Mouse (Mus musculus) forebrain, embryonic 14.5 days (tissue): ENCODE measurements around the gene Zc3h14. TPM values are rescaled to one million over a fixed set of nuclear protein-coding genes. Genes with fewer than 3 reads are reported as not detected.

Source experiments
- ATAC-seq: fragments of 200-750 bp; cut with Nextera tagmentation; 2 replicates; pipeline ENCODE4 v1.8.0; 2017; ENCODE audit warnings: mild to moderate bottlenecking, moderate library complexity
- DNase-seq: peaks from one replicate; pipeline ENCODE4 v3.0.0-alpha.2; 2015; ENCODE audit warnings: low spot score
- H3K27ac ChIP-seq: fragments of 300-500 bp; sonication (generic); 2 replicates; pipeline ENCODE4 v1.5.1; 2014; ENCODE audit warnings: low read depth, mild to moderate bottlenecking, control low read depth, low read length, moderate library complexity
- H3K27me3 ChIP-seq: fragments of 300-500 bp; sonication (generic); replicated peaks from 2 replicates; pipeline ENCODE4 v1.6.1; 2014; ENCODE audit warnings: low read length, control low read depth, mixed read lengths; ENCODE audit not compliant: control insufficient read depth, insufficient read depth
- H3K36me3 ChIP-seq: fragments of 300-500 bp; sonication (generic); 2 replicates; pipeline ENCODE4 v1.6.1; 2014; ENCODE audit warnings: low read length, control low read depth; ENCODE audit not compliant: control insufficient read depth, insufficient read depth
- H3K4me1 ChIP-seq: fragments of 300-500 bp; sonication (generic); 2 replicates; pipeline ENCODE4 v1.6.1; 2014; ENCODE audit warnings: antibody characterized with exemption, low read length, control low read depth; ENCODE audit not compliant: control insufficient read depth, insufficient read depth
- H3K4me2 ChIP-seq: fragments of 300-500 bp; sonication (generic); 2 replicates; pipeline ENCODE4 v1.6.1; 2014; ENCODE audit warnings: mild to moderate bottlenecking, control low read depth, low read length
- H3K4me3 ChIP-seq: fragments of 300-500 bp; sonication (generic); 2 replicates; pipeline ENCODE4 v1.5.1; 2014; ENCODE audit warnings: low read depth, low read length, control low read depth
- H3K9ac ChIP-seq: fragments of 300-500 bp; sonication (generic); 2 replicates; pipeline ENCODE4 v1.6.1; 2014; ENCODE audit warnings: mild to moderate bottlenecking, low read length, control low read depth, moderate library complexity
- H3K9me3 ChIP-seq: fragments of 300-500 bp; sonication (generic); replicated peaks from 2 replicates; pipeline ENCODE4 v1.6.1; 2016; ENCODE audit warnings: low read length, control low read depth, mixed read lengths; ENCODE audit not compliant: control insufficient read depth
- WGBS: fragments of 180-500 bp; shearing (Covaris S2); extraction: QIAGEN DNeasy Blood & Tissue Kit; methylation state at CpG from one replicate; pipeline ENCODE4 v1.1.7; 2014; 5-methylcytosine and 5-hydroxymethylcytosine counted together
- polyA plus RNA-seq: library from polyadenylated mRNA; unstranded; fragments of >200 nt; fragmentation: Nextera tagmentation; extraction: Ambion mirVana; gene quantifications from 2 replicates; pipeline ENCODE4 v1.2.1, GENCODE M21; 2014

Gene Zc3h14
- 126 and 131 TPM in 2 replicates for polyA plus RNA-seq

DNA sequence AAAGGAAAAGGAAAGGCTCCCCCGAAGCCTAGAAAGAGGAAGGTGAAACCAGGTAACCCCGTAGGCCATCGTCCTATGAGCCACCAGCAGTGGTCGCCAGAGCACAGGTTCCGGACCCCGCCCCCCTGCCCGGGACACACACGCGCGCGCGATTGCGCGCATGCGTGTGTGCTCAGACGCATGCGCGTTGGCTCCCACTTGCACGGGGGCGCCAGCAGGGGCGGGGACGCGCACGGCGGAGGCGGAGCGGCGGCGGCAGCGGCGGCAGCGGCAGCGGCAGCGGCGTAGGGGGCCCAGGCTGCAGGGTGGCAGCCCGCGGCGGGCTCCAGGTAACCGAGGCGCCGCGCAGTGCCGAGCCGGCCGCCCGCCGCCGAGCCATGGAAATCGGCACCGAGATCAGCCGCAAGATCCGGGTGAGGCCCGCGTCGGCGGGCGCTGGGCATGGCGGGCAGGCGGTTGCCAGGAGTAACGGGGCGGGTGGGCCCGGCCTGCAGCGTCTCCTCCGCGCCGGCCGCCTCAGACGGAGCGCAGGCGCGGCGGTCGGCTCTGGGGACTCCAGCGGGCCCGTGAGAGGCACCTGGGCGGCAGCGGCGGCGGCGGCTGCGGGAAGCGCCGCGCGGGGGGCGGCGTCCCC lies at the start of gene Zc3h14:
Zc3h14 (plus strand) TSS at position 219 of the 634 bp plus-strand sequence.
- Histone ChIP-seq H3K27me3 (no peaks in the 10 kb centered on the region), H3K4me3 (peak within 1 kb of the TSS; percentile 91), H3K27ac (peak within 1 kb of the TSS; percentile 90), H3K9me3 (no peaks in the 10 kb centered on the region), H3K4me2 (peak within 1 kb of the TSS; percentile 84), H3K36me3 (0 out of 2 replicates have a peak, but pooled peaks cover 6% of the 10 kb centered on the region), H3K9ac (peak within 1 kb of the TSS; percentile 94), H3K4me1 (peaks cover 14% of the 10 kb centered on the region)
- DNase-seq (peak; percentile 96), ATAC-seq (peak; percentile 93)
- WGBS = 0% methylated on average over 70 of the region's 87 CpGs

DNA sequence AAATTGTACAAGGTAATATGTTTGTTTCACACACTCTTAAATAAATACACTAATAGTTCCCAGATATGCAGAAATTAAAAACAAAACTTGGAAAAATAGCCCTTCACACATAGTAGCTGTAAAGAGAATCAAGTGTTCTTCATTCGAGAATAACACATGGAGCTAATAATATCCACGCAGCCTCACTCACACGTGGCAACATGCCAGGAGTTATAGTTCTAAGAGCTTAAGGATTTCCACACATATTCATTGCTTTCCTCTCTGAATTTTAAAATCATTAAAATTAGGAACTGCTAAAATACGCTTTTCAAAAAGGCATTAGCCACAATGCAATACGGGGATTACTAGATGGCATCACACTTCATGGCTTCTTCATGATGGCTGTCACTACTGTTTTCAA lies 49.6 kb upstream of the Zc3h14 start:
- no peak overlapping the region for H3K4me3 ChIP-seq
- no peak overlapping the region for H3K4me2 ChIP-seq
- 82% methylated on average over 5 of the region's 5 CpGs for WGBS
- H3K36me3 ChIP-seq = peaks cover 14% of the 10 kb centered on the region; the same call in 1 of the 2 replicates
- no peak overlapping the region for H3K9ac ChIP-seq
- no peaks in the 10 kb centered on the region for H3K9me3 ChIP-seq
- H3K4me1 ChIP-seq = no peaks in the 10 kb centered on the region
- DNase-seq = peak; percentile 51
- no peaks in the 10 kb centered on the region for H3K27me3 ChIP-seq
- H3K27ac ChIP-seq = no peak overlapping the region
- ATAC-seq = no peak

DNA sequence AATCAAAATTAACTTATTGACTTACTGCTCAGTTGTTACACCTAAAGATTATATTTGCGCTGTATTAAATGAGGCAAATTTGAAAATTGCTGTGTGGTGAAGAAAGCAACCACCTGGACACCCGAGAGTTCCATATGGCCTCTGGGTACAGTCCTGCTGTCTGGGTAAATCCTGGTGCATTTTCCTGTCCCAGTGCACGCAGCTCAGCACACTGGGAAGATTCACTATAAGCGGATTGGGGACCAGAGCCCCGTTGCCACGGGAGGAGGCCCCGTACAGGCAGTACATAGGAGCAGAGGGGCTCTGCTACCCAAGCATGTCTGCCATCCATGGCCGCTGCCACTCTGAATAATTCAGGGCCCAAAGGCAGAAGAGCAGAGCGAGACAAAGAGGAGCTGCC lies 45.2 kb upstream of the Zc3h14 start:
- H3K9me3 ChIP-seq = no peaks in the 10 kb centered on the region
- H3K27ac ChIP-seq = peak overlapping the region; percentile 66
- H3K4me2 ChIP-seq = no peak overlapping the region
- no peaks in the 10 kb centered on the region for H3K27me3 ChIP-seq
- peaks cover 20% of the 10 kb centered on the region; the same call in 1 of the 2 replicates for H3K36me3 ChIP-seq
- H3K9ac ChIP-seq = no peak overlapping the region
- peak; percentile 54; the same call in 1 of the 2 replicates for ATAC-seq
- H3K4me3 ChIP-seq = no peak overlapping the region
- WGBS = 81% methylated on average over 9 of the region's 9 CpGs
- peak; percentile 23 for DNase-seq
- no peaks in the 10 kb centered on the region for H3K4me1 ChIP-seq

DNA sequence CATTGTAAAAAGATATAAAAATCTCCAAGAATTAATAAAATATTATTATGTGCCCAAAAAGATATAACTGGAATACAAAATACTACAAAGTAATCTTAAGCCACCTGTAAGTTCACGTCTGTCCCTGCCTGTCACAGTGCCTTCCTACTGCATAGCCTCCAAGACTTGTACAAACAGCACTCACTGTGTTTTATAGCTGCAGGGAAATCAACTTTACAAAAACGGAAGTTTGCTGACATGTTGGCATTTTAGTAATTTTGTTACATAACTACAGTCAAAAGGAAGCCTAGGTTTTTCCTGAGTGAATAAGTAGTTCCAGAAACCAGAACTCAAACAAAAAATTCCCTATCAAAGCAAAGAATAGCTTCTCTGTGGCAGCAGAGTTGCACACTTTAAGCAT lies 43.2 kb upstream of the Zc3h14 start:
- DNase-seq = no peak
- H3K9me3 ChIP-seq = no peaks in the 10 kb centered on the region
- no peak for ATAC-seq
- H3K9ac ChIP-seq = no peak overlapping the region
- H3K4me3 ChIP-seq = no peak overlapping the region
- H3K4me1 ChIP-seq = no peaks in the 10 kb centered on the region
- H3K4me2 ChIP-seq = no peak overlapping the region
- H3K27me3 ChIP-seq = no peaks in the 10 kb centered on the region
- 81% methylated on average over 2 of the region's 2 CpGs for whole genome bisulfite sequencing
- H3K36me3 ChIP-seq = peaks cover 11% of the 10 kb centered on the region; the same call in 1 of the 2 replicates
- H3K27ac ChIP-seq = no peak overlapping the region

DNA sequence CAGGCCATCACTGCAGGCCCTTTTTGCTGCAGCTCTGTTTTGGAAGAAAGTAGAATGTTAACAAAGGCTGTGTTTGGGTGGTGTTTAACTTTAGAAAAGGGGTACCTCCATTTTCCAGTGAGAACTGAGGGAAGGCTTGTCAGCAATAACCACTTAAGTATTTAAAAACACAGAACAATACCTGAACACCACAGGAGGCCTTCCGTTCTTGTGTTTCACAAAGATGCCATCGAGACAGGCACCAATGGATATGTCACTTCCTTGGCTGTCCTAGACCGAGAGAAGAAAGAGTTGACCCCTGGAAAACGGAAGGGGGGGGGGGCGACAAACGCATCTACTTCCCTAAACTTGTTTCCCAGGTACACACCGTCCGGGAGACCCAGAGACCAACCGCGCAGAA lies 42.8 kb upstream of the Zc3h14 start:
- ATAC-seq = no peak
- Histone ChIP-seq H3K9ac (no peak overlapping the region), H3K27ac (no peak overlapping the region), H3K9me3 (no peaks in the 10 kb centered on the region), H3K4me2 (no peak overlapping the region), H3K27me3 (no peaks in the 10 kb centered on the region), H3K36me3 (peaks cover 9% of the 10 kb centered on the region; the same call in 1 of the 2 replicates), H3K4me3 (no peak overlapping the region), H3K4me1 (no peaks in the 10 kb centered on the region)
- DNase-seq = no peak
- WGBS = 70% methylated on average over 10 of the region's 10 CpGs

DNA sequence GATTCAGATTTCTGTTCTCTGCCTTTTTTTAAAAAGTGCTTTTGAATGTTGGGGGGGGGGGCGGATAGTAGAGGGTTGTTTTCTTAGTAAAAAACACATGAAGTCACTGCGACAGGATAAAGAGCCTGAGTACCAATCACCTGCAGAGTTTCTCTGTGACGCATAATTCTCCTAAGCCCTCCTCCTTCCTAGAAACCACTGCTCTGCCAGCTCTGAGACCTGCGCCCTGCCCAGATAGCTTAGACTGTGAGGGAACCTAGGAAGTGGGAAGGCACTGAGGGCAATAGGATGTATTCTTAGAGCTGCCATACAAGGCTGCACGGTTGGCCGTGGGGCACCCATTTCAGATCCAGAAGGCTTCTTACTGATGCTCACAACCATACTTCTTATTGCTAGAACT lies 33.9 kb upstream of the Zc3h14 start:
- no peak for ATAC-seq
- Histone ChIP-seq H3K27ac (no peak overlapping the region), H3K9ac (no peak overlapping the region), H3K4me1 (no peaks in the 10 kb centered on the region), H3K9me3 (no peaks in the 10 kb centered on the region), H3K36me3 (0 out of 2 replicates have a peak, but pooled peaks cover 3% of the 10 kb centered on the region), H3K27me3 (no peaks in the 10 kb centered on the region), H3K4me2 (no peak overlapping the region), H3K4me3 (no peak overlapping the region)
- 67% methylated on average over 6 of the region's 6 CpGs for WGBS
- no peak for DNase-seq

DNA sequence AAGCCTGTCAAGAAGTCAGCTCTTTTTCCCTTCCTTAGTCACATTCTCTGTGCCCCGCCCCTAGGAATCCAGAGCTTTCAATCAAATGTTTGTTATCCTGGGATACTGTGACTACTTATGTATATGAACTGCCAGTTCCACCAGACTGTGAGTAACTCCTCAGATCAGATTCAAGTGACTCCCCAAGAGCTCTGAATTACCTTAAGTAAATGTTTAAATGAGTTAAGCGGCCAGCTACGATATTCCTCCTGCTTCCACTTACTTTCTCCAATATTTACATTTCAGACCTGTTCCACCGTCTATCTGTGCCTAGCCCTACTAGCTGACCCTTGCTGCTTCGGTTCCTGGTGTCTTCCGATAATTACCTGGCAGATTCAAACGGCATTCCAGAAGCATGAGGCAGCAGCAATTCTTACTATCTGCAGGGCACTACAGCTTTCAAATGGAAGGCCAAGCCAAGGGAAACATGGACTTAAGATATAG lies 33.1 kb upstream of the Zc3h14 start:
- H3K4me2 ChIP-seq = no peak overlapping the region
- H3K4me1 ChIP-seq = no peaks in the 10 kb centered on the region
- no peaks in the 10 kb centered on the region for H3K27me3 ChIP-seq
- ATAC-seq = no peak
- WGBS = 68% methylated on average over 7 of the region's 7 CpGs
- H3K27ac ChIP-seq = no peak overlapping the region
- H3K36me3 ChIP-seq = 0 out of 2 replicates have a peak, but pooled peaks cover 3% of the 10 kb centered on the region
- no peaks in the 10 kb centered on the region for H3K9me3 ChIP-seq
- no peak overlapping the region for H3K4me3 ChIP-seq
- no peak overlapping the region for H3K9ac ChIP-seq
- DNase-seq = no peak

DNA sequence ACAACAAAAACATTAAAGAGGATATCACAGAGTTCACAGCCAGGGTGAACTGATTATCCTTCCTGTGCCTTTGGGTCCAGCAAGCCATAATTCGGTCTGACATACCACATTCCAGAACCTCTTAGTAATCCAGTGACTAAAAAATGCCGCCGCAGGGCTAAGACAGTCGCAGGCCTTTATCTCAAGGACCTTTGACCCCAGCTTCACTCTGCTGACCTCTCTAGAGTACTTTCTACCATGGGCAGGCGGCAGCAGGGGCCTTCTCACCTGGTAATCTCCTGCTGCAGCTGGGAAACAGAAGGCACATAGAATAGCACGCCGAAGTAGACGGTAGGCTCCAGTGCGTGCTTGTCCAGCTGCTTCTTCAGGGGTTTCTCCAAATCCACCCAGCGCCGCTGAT lies 32.0 kb upstream of the Zc3h14 start:
- Histone ChIP-seq H3K4me3 (no peak overlapping the region), H3K27ac (no peak overlapping the region), H3K9me3 (no peaks in the 10 kb centered on the region), H3K27me3 (no peaks in the 10 kb centered on the region), H3K36me3 (0 out of 2 replicates have a peak, but pooled peaks cover 1% of the 10 kb centered on the region), H3K4me2 (no peak overlapping the region), H3K4me1 (peaks cover under 1% of the 10 kb centered on the region; the same call in 1 of the 2 replicates), H3K9ac (no peak overlapping the region)
- 34% methylated on average over 11 of the region's 11 CpGs for WGBS
- ATAC-seq (no peak), DNase-seq (no peak)

DNA sequence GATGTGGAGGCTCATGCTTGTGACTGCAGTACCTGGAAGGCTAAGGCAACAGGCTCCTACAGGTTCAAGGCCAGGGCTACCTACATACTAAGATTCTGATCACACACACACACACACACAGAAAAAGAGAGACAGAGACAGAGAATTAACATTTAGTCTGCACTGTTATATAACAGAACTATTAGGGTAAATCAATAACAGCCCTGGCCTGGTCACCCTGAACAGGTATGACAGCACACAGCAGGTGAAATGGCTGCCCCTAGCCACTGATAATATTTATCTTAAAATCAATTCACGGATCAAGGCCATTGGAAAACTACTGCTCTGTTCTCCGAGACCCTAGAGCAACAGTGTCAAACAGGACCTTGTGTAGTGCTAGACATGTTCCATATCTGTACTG lies 30.6 kb upstream of the Zc3h14 start:
- H3K4me3 ChIP-seq = no peak overlapping the region
- WGBS = 98% methylated on average over 2 of the region's 2 CpGs
- no peak overlapping the region for H3K27ac ChIP-seq
- H3K36me3 ChIP-seq = no peaks in the 10 kb centered on the region
- no peak overlapping the region for H3K4me2 ChIP-seq
- no peak for ATAC-seq
- no peak overlapping the region for H3K9ac ChIP-seq
- no peaks in the 10 kb centered on the region for H3K9me3 ChIP-seq
- DNase-seq = no peak
- H3K4me1 ChIP-seq = peaks cover 6% of the 10 kb centered on the region; the same call in 1 of the 2 replicates
- H3K27me3 ChIP-seq = no peaks in the 10 kb centered on the region
